Mouse (Mus musculus): ENCODE results near the gene Phf12. TPM values are rescaled to one million over a fixed set of nuclear protein-coding genes. Genes with fewer than 3 reads are reported as not detected.

The Phf12 gene
- polyA plus RNA-seq, 1 experiment from 2014 or later = 11.8 TPM

DNA sequence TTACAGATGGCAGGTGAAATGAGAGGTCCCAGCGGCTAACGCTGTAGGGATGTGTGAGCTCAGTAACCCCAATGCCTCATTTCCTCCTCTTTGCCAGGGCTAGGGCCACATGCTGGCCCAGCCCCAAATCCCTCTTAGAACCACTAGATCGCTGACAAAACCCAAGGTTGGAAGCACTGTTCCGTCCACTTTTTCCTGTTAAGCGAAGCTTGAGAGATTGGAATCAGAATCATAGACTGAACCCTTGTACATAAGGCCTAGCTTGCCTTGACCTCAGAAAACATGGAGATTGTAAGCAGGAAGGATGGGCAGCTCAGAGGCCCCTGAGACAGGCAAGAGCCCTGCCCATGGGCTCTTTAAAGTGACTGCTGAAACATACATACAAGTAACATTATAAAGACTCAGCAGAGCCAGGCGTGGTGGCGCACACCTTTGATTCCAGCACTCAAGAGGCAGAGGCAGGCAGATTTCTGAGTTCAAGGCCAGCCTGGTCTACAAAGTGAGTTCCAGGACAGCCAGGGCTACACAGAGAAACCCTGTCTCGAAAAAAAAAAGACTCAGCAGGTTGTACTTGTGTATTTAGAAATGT is 3.2 kb upstream of the Phf12 start:
- no peak for ATAC-seq
- WGBS = 83% methylated on average over 8 of the region's 8 CpGs
- H3K27me3 ChIP-seq (replicated peaks; ENCODE audit: control insufficient read depth, insufficient read depth, low read length) = peaks cover 4% of the 10 kb centered on the region; the same call in 1 of the 2 replicates
- no peaks in the 10 kb centered on the region for H3K9me3 ChIP-seq (ENCODE audit: control insufficient read depth, low read length)
- no peak overlapping the region for H3K4me3 ChIP-seq (ENCODE audit: low read length)
- H3K36me3 ChIP-seq (ENCODE audit: control insufficient read depth, insufficient read depth, low read length) = peaks cover 6% of the 10 kb centered on the region; the same call in 1 of the 2 replicates
- H3K4me1 ChIP-seq (ENCODE audit: control insufficient read depth, insufficient read depth, low read depth, low read length) = peaks cover 5% of the 10 kb centered on the region
- no peak overlapping the region for H3K9ac ChIP-seq (ENCODE audit: low read depth, low read length)
- no peak overlapping the region for H3K27ac ChIP-seq (ENCODE audit: low read depth, low read length)
- H3K4me2 ChIP-seq (ENCODE audit: low read length) = no peak overlapping the region

DNA sequence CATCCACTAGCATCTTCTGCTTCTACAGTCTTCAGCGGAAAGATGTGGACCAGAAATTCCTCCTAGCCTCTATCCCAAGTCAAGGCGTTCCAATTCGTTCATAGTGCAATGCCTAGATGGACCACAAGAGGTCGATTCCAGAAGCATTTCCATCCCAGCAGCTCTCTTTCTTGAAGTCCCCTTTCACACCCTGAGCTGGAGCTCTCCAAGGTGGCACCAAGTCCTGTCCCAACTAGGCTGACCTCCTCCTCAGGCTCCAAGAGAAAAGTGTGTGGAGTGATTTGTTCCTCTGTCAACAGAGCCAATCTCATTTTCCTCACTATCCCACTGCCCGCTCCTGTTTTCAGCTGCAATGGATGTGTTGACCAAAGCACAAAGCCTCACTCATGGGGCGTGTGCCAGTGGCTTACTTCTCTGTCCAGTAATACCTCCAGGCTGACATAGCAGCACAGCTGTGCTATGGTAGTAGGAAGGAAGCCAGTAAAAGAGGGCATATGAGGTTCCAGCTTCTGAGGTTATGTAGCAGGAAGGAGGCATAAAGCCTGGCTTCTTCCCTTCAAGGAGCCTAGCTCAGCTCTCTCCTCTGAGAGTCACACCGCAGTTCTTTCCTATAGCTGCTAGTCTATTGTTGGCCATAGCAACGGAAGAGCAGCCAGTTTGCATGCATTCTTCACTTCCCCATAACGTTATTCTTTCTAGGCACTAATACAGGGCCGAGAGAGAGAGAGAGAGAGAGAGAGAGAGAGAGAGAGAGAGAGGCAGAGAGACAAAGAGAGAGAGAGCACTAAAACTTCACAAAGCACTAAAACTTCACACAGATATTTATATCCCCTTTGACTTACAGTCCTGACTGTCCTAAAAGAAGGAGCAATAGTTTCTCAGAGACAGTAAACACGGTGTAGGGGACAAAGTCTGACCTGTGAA is 2.0 kb upstream of the Phf12 start:
- no peak overlapping the region for H3K4me3 ChIP-seq (ENCODE audit: low read length)

DNA sequence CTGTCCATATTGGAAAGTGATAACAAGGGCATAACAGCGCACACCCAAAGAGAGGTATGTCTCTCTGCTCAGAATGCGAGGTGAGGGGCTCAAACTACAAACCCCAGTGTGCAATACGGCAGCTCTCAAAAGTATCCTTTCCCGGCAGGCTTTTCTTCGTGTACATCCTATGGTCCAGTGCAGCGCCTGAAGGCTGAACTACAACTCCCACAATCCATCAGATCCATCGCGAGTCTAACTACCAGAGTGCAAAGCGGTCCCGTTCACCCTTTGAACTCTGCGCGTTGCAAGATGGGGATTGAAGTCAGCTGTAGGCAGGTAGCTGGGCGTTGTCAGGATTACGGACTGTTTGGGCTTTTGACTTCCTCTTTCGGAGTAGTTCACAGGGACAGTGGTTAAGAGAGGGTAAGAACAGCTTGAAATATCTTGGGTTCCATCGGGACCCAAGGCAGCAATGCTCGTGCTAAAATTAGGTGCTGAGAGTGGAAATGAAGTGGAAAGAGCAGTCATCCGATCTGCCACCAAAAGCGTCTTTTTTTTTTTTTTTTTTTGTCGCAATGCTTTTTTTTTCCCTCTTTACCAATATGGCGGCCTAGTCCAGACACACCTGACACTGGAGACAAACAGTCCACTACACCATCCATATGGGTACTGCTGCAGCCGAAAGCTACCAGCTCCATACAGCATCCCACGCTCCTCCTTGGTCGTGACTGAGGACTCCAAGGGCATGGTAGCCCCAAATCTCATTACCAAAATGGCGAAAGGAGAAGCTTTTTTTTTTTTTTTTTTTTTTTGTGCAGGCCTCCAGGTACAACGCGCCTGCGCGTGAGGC is 729 bp upstream of the Phf12 start:
- Histone ChIP-seq H3K4me1 (ENCODE audit: control insufficient read depth, insufficient read depth, low read depth, low read length) (peaks cover 16% of the 10 kb centered on the region), H3K27ac (ENCODE audit: low read depth, low read length) (peak overlapping the region; percentile 98), H3K4me2 (ENCODE audit: low read length) (peak overlapping the region; percentile 67), H3K27me3 (replicated peaks; ENCODE audit: control insufficient read depth, insufficient read depth, low read length) (peaks cover 4% of the 10 kb centered on the region; the same call in 1 of the 2 replicates), H3K36me3 (ENCODE audit: control insufficient read depth, insufficient read depth, low read length) (peaks cover 11% of the 10 kb centered on the region), H3K4me3 (ENCODE audit: low read length) (peak overlapping the region; percentile 92), H3K9me3 (ENCODE audit: control insufficient read depth, low read length) (no peaks in the 10 kb centered on the region), H3K9ac (ENCODE audit: low read depth, low read length) (peak overlapping the region; percentile 73)
- ATAC-seq = peak; percentile 92
- under 1% methylated on average over 29 of the region's 29 CpGs for WGBS

More for the DNA sequence above, 2.0 kb upstream of the Phf12 start:
- no peak overlapping the region; the same call in 1 of the 2 replicates for H3K27ac ChIP-seq (ENCODE audit: low read depth, low read length)
- 34% methylated on average over 11 of the region's 11 CpGs for WGBS
- no peak for ATAC-seq
- no peaks in the 10 kb centered on the region for H3K9me3 ChIP-seq (ENCODE audit: control insufficient read depth, low read length)
- H3K9ac ChIP-seq (ENCODE audit: low read depth, low read length) = no peak overlapping the region
- peaks cover 6% of the 10 kb centered on the region; the same call in 1 of the 2 replicates for H3K36me3 ChIP-seq (ENCODE audit: control insufficient read depth, insufficient read depth, low read length)
- peak overlapping the region; percentile 67 for H3K4me2 ChIP-seq (ENCODE audit: low read length)
- peaks cover 4% of the 10 kb centered on the region; the same call in 1 of the 2 replicates for H3K27me3 ChIP-seq (replicated peaks; ENCODE audit: control insufficient read depth, insufficient read depth, low read length)
- H3K4me1 ChIP-seq (ENCODE audit: control insufficient read depth, insufficient read depth, low read depth, low read length) = peaks cover 10% of the 10 kb centered on the region

DNA sequence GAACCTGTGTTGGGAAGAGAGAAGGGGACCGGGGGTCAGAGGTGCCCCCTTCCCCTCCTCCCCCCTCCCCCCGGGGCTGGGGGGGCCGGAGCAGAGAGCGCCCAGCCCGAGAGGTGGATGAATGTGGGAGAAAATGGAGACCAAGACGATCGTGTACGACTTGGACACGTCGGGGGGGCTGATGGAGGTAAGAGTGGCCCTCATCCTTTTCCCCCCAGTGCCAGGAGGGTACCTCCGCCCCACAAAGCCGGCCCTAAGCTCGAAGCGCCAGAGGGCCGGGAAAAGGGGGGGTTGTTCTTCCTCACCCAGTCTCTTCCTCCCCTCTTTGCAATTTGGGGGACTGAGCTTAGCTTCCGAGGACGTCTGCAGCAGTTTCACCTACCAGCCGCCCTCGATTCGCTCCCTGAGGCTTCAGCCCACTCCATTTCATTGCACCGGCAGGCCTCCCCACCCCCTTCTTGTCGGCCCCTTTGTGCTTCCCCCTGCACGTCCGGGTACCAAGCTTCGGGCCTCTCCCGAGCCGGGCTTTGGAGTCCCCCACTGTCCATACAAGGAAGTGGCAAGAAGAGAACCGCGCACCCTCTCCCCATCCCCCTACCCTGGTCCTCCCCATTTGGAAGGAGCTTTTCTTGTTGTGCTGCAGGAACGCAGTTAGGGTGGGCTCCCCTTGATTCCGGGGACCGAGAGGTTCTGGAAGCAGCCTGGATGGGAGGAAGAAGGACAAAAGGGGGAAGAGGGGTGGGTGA is 810 bp downstream of the Phf12 start:
- Histone ChIP-seq H3K4me1 (ENCODE audit: control insufficient read depth, insufficient read depth, low read depth, low read length) (peaks cover 16% of the 10 kb centered on the region), H3K4me3 (ENCODE audit: low read length) (peak overlapping the region; percentile 92), H3K27ac (ENCODE audit: low read depth, low read length) (peak overlapping the region; percentile 98), H3K9me3 (ENCODE audit: control insufficient read depth, low read length) (no peaks in the 10 kb centered on the region), H3K9ac (ENCODE audit: low read depth, low read length) (peak overlapping the region; percentile 94), H3K36me3 (ENCODE audit: control insufficient read depth, insufficient read depth, low read length) (peaks cover 6% of the 10 kb centered on the region), H3K27me3 (replicated peaks; ENCODE audit: control insufficient read depth, insufficient read depth, low read length) (no peaks in the 10 kb centered on the region), H3K4me2 (ENCODE audit: low read length) (peak overlapping the region; percentile 82)
- no peak for ATAC-seq
- under 1% methylated on average over 29 of the region's 32 CpGs for WGBS

DNA sequence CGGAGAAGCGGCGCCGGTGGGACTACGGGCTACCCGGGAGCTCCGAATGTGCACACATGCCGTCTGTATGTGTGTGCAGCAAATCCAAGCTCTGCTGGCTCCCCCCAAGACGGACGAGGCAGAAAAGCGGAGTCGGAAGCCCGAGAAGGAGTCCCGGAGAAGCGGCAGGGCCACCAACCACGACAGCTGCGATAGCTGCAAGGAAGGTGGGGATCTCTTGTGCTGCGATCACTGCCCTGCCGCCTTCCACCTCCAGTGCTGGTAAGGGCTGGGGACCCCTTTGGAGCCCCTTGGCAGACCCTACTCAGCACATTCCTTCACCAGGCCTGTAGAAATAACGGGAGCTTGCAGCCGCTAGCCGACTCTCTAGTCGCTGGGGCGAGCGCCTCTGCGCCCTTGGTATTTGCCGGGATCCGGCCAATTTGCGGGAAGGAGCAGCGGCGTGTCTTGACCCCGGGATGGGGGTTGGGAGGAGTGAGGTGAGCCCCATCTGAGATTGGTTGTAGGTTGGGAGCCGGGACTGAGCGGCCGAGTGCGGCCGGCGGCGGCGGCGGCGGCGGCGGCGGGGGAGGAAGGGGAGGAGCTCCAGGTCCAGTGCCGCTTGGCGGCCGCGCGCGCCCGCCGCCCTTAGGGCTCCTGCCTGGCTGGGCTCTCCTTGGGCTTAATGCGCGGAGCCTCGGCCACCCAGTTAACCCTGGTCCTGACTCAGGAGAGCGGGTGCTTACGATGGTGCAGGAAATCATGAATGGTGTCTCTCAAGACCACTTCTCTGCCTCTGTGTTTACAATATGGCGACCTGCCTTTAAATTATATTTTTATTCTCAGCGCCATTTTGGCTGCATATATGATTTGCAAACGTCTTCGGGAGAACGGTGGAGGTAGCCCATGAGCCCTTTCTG is 1.6 kb downstream of the Phf12 start:
- peak overlapping the region; percentile 92 for H3K4me3 ChIP-seq (ENCODE audit: low read length)
- peak overlapping the region; percentile 98 for H3K27ac ChIP-seq (ENCODE audit: low read depth, low read length)
- H3K4me2 ChIP-seq (ENCODE audit: low read length) = peak overlapping the region; percentile 82
- ATAC-seq = no peak
- no peaks in the 10 kb centered on the region for H3K27me3 ChIP-seq (replicated peaks; ENCODE audit: control insufficient read depth, insufficient read depth, low read length)
- H3K4me1 ChIP-seq (ENCODE audit: control insufficient read depth, insufficient read depth, low read depth, low read length) = peaks cover 16% of the 10 kb centered on the region
- H3K9me3 ChIP-seq (ENCODE audit: control insufficient read depth, low read length) = no peaks in the 10 kb centered on the region
- H3K36me3 ChIP-seq (ENCODE audit: control insufficient read depth, insufficient read depth, low read length) = peaks cover 5% of the 10 kb centered on the region; the same call in 1 of the 2 replicates
- WGBS = 1% methylated on average over 43 of the region's 63 CpGs
- H3K9ac ChIP-seq (ENCODE audit: low read depth, low read length) = peak overlapping the region; percentile 94

DNA sequence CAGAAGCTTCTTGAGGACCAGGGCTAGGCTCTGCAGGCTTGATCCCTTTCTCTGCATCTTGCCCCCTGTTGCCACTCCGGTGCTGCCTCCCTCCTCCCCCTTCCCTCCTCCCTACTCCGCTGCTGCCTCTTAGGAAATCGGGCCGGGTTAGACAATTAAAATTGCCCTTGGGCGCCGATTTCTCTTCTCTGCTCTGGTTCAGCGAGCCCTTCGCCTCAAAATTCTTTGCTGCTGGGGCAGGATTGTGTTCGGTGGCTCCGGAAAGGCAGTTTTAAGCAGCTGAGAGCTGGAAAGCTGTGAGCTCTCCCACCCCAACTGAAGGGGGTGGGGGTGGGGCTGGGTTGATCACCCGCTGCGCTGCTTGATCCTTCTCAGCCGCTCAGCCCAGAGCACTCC is 2.3 kb downstream of the Phf12 start:
- H3K9ac ChIP-seq (ENCODE audit: low read depth, low read length) = peak overlapping the region; percentile 94
- peak overlapping the region; percentile 82 for H3K4me2 ChIP-seq (ENCODE audit: low read length)
- 0% methylated on average over 13 of the region's 13 CpGs for WGBS
- peaks cover 5% of the 10 kb centered on the region; the same call in 1 of the 2 replicates for H3K36me3 ChIP-seq (ENCODE audit: control insufficient read depth, insufficient read depth, low read length)
- ATAC-seq = no peak
- peak overlapping the region; percentile 98 for H3K27ac ChIP-seq (ENCODE audit: low read depth, low read length)
- no peaks in the 10 kb centered on the region for H3K9me3 ChIP-seq (ENCODE audit: control insufficient read depth, low read length)
- H3K27me3 ChIP-seq (replicated peaks; ENCODE audit: control insufficient read depth, insufficient read depth, low read length) = no peaks in the 10 kb centered on the region
- H3K4me1 ChIP-seq (ENCODE audit: control insufficient read depth, insufficient read depth, low read depth, low read length) = peaks cover 16% of the 10 kb centered on the region
- H3K4me3 ChIP-seq (ENCODE audit: low read length) = peak overlapping the region; percentile 92

DNA sequence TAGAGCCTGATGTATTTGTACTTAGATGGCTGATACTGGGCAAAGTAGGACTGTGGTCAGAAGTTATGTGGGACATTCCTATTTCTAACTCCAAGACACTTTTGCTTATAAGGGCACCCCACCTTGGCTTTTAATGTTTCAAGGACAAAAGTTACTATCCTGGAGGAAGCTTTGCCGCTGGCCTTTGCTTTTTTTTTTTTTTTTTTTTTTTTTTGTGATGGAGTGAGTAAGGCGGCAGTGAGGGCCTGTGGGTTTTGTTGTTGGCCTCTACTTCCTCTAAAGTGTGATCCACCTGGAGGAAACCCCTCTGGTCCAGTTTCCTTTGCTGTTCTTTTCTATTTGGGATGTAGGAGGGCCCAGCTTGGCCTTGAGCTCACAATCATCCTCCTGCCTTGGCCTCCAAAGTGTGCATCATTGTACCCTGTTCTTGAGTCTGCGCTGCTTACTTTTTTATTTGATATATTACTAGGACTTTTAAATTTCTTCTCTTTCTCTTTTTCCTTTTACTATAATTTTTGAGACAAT is 3.0 kb downstream of the Phf12 start:
- Histone ChIP-seq H3K27me3 (replicated peaks; ENCODE audit: control insufficient read depth, insufficient read depth, low read length) (no peaks in the 10 kb centered on the region), H3K27ac (ENCODE audit: low read depth, low read length) (no peak overlapping the region), H3K9ac (ENCODE audit: low read depth, low read length) (peak overlapping the region; percentile 94; the same call in 1 of the 2 replicates), H3K4me3 (ENCODE audit: low read length) (peak overlapping the region; percentile 92), H3K4me2 (ENCODE audit: low read length) (peak overlapping the region; percentile 82), H3K4me1 (ENCODE audit: control insufficient read depth, insufficient read depth, low read depth, low read length) (peaks cover 16% of the 10 kb centered on the region), H3K9me3 (ENCODE audit: control insufficient read depth, low read length) (no peaks in the 10 kb centered on the region), H3K36me3 (ENCODE audit: control insufficient read depth, insufficient read depth, low read length) (peaks cover 5% of the 10 kb centered on the region; the same call in 1 of the 2 replicates)
- WGBS = 81% methylated on average over 3 of the region's 3 CpGs
- ATAC-seq = no peak

Measured in hindbrain, embryonic 16.5 days (tissue).